ENCODE assay signal across 7 mouse cellular contexts in the genomic region with DNA sequence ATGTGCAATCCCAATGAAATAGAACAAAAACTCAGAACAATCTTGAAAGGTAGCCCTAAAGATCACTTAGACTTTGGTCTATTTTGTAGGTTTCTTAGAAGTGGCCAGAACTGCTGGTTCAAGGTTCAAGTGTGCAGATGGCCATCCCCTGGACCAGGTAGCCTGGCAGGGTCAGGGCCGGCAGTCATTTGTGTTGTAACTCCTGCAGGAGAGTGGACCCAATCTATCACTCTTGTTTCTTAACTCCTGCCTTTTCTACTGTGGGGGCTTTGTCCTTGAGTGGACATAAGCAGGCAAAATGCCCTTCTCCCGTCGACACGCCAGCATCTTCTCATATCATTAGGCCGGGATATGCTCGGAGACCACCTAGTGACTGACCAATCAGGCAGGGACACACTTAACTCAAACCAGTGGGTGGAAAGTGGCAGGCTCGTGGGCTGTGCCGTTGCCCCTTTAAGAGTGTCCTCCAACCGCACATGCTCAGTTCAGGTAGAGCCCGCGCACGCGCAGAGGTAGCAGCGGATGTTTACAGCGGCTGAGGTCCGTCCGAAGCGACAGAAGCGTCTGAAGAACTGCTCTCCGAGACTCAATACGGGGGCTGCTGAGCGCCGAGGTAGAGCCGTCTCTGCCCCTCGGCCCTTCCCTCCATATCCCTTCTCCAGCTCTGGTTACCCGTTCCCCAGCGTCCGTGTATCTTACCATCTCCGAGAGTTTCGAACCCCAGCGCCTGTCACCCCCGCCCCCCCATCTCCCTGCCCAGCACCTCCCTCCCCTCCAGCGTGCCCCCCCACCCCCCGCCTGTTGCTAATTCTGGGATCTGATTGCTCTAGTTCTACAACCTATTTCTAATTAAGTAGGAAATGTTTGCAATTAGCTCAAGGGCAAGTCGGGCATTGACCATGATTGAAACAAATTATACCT. TPM values are rescaled to one million over a fixed set of nuclear protein-coding genes. Genes with fewer than 3 reads are reported as not detected.
A peak's percentile ranks its signal among the peaks of the same experiment; 100 is the strongest.
DNase-seq lines count a peak whose midpoint lies in the region; ATAC-seq and TF ChIP-seq lines count a peak whose summit lies in the region.

A gene (plus strand): TSS at position 483 of the 921 bp plus-strand sequence.

- peaks cover 5% of the 10 kb centered on the region for H3K36me3 ChIP-seq in embryonic facial prominence, embryonic 10.5 days (replicated peaks)
- peaks cover 11% of the 10 kb centered on the region for H3K36me3 ChIP-seq in intestine, postnatal 0 days (ENCODE audit: control insufficient read depth, insufficient read depth)
- peaks cover 7% of the 10 kb centered on the region for H3K36me3 ChIP-seq in midbrain, embryonic 12.5 days
- H3K36me3 ChIP-seq in small intestine, adult 2 months (ENCODE audit: control insufficient read depth, insufficient read depth, low read length), result peaks cover 3% of the 10 kb centered on the region; the same call in 1 of the 2 replicates

- no peak for TF ChIP-seq CTCF in intestine, postnatal 0 days (IDR thresholded peaks at IDR 0.05; ENCODE audit: low read depth)
- no peak for TF ChIP-seq CTCF in small intestine, adult 2 months (IDR thresholded peaks at IDR 0.05; ENCODE audit: extremely low read depth, insufficient read length, insufficient replicate concordance, low read depth, low read length)

- no peaks in the 10 kb centered on the region for H3K27me3 ChIP-seq in embryonic facial prominence, embryonic 10.5 days (replicated peaks; ENCODE audit: low read depth, poor library complexity, severe bottlenecking)
- H3K27me3 ChIP-seq in intestine, postnatal 0 days (replicated peaks; ENCODE audit: control insufficient read depth, insufficient read depth, low read length), result no peaks in the 10 kb centered on the region
- H3K27me3 ChIP-seq in midbrain, embryonic 12.5 days, result no peaks in the 10 kb centered on the region
- H3K27me3 ChIP-seq in small intestine, adult 2 months (ENCODE audit: control insufficient read depth, insufficient read depth, low read length), result no peaks in the 10 kb centered on the region

- intact Hi-C loops in left cerebral cortex, postnatal 4 days (cut with DNase I), result no loop called here

- H3K9me3 ChIP-seq in embryonic facial prominence, embryonic 10.5 days, result no peaks in the 10 kb centered on the region
- H3K9me3 ChIP-seq in intestine, postnatal 0 days (ENCODE audit: control insufficient read depth), result no peaks in the 10 kb centered on the region
- no peaks in the 10 kb centered on the region for H3K9me3 ChIP-seq in midbrain, embryonic 12.5 days

- DNase-seq in adrenal gland, postnatal 10 days, result peak; percentile 95
- peak; percentile 95 for DNase-seq in embryonic facial prominence, embryonic 10.5 days (ENCODE audit: low spot score)
- DNase-seq in gonadal fat pad, adult 2 months (ENCODE audit: low read depth), result peak; percentile 36
- peak; percentile 94 for DNase-seq in left cerebral cortex, postnatal 4 days

- H3K4me3 ChIP-seq in embryonic facial prominence, embryonic 10.5 days, result peak within 1 kb of the TSS; percentile 86
- peak within 1 kb of the TSS; percentile 62 for H3K4me3 ChIP-seq in intestine, postnatal 0 days (ENCODE audit: low read depth, low read length)
- H3K4me3 ChIP-seq in midbrain, embryonic 12.5 days, result peak within 1 kb of the TSS; percentile 84
- H3K4me3 ChIP-seq in small intestine, adult 2 months (ENCODE audit: low read depth, low read length), result peak within 1 kb of the TSS; percentile 84

- peak; percentile 96 for ATAC-seq in intestine, postnatal 0 days
- peak; percentile 98 for ATAC-seq in midbrain, embryonic 12.5 days (ENCODE audit: low FRiP score, low read depth)

- peaks cover 16% of the 10 kb centered on the region for H3K4me1 ChIP-seq in embryonic facial prominence, embryonic 10.5 days
- H3K4me1 ChIP-seq in intestine, postnatal 0 days (replicated peaks; ENCODE audit: control insufficient read depth, insufficient read depth, low read length), result peaks cover 3% of the 10 kb centered on the region; the same call in 1 of the 2 replicates
- peaks cover 12% of the 10 kb centered on the region for H3K4me1 ChIP-seq in midbrain, embryonic 12.5 days
- peaks cover 7% of the 10 kb centered on the region; the same call in 1 of the 2 replicates for H3K4me1 ChIP-seq in small intestine, adult 2 months (ENCODE audit: control insufficient read depth, insufficient read depth, insufficient read length, low read length)

- peak; percentile 86; the same call in 1 of the 2 replicates for TF ChIP-seq POLR2A in small intestine, adult 2 months (IDR thresholded peaks at IDR 0.05; ENCODE audit: low read depth, low read length)

- H3K27ac ChIP-seq in embryonic facial prominence, embryonic 10.5 days (replicated peaks), result peak within 1 kb of the TSS; percentile 90
- H3K27ac ChIP-seq in intestine, postnatal 0 days (ENCODE audit: low read depth, low read length), result peak within 1 kb of the TSS; percentile 80
- peak within 1 kb of the TSS; percentile 86 for H3K27ac ChIP-seq in midbrain, embryonic 12.5 days (replicated peaks)
- peak within 1 kb of the TSS; percentile 40 for H3K27ac ChIP-seq in small intestine, adult 2 months (ENCODE audit: insufficient read depth, low read depth, low read length)

- H3K9ac ChIP-seq in intestine, postnatal 0 days (ENCODE audit: low read depth, low read length), result peak within 1 kb of the TSS; percentile 58
- peak within 1 kb of the TSS; percentile 82 for H3K9ac ChIP-seq in midbrain, embryonic 12.5 days (replicated peaks)

- WGBS in embryonic facial prominence, embryonic 10.5 days, result under 1% methylated on average over 35 of the region's 35 CpGs
- WGBS in intestine, postnatal 0 days, result under 1% methylated on average over 35 of the region's 35 CpGs
- WGBS in midbrain, embryonic 12.5 days, result 1% methylated on average over 35 of the region's 35 CpGs
- WGBS in small intestine, adult 2 months, result under 1% methylated on average over 35 of the region's 35 CpGs

- H3K4me2 ChIP-seq in intestine, postnatal 0 days (replicated peaks; ENCODE audit: low read depth), result peak within 1 kb of the TSS; percentile 61
- H3K4me2 ChIP-seq in midbrain, embryonic 12.5 days (replicated peaks), result peak within 1 kb of the TSS; percentile 70

RNA-seq across cellular contexts. Expression of the gene that starts here (rescaled TPM):
- 10 to 100 TPM; 54.3 to 63.2 TPM for total RNA-seq in adrenal gland, postnatal 10 days (2021)
- polyA plus RNA-seq in embryonic facial prominence, embryonic 10.5 days (2016; fragmentation: Nextera tagmentation; extraction: Ambion mirVana), result 26.1 and 30.8 TPM in 2 replicates
- 26.8 and 36.1 TPM in 2 replicates for polyA plus RNA-seq in gonadal fat pad, adult 2 months (2012; rRNA removed)
- polyA plus RNA-seq in intestine, postnatal 0 days (2015; fragmentation: Nextera tagmentation; extraction: Ambion mirVana), result 19.0 and 22.8 TPM in 2 replicates
- total RNA-seq in left cerebral cortex, postnatal 4 days (2021), result 10 to 100 TPM; 38.0 to 40.7 TPM
- polyA plus RNA-seq in midbrain, embryonic 12.5 days (2016; fragmentation: Nextera tagmentation; extraction: Ambion mirVana), result 40.0 and 42.9 TPM in 2 replicates
- 4.5 and 7.6 TPM in 2 replicates for polyA plus RNA-seq in small intestine, adult 2 months (2012; rRNA removed)

Comparison
In these comparisons a context has a peak if more than half of its experiments do, and no peak if none do; other contexts are left out.
1. Peak in every context shown above with its lines: DNase-seq, ATAC-seq, H3K4me3 ChIP-seq and H3K27ac ChIP-seq.
2. DNase-seq: peak in every context shown above with its lines; median percentile 95 in adrenal gland, postnatal 10 days; 95 in embryonic facial prominence, embryonic 10.5 days; 94 in left cerebral cortex, postnatal 4 days; 36 in gonadal fat pad, adult 2 months.
3. H3K27ac ChIP-seq: peak in every context shown above with its lines; median percentile 90 in embryonic facial prominence, embryonic 10.5 days; 86 in midbrain, embryonic 12.5 days; 80 in intestine, postnatal 0 days; 40 in small intestine, adult 2 months.